Mouse (Mus musculus): ENCODE results near the gene Tgfa.
A peak's percentile ranks its signal among the peaks of the same experiment; 100 is the strongest.

Gene Tgfa

GRCm38 (mm10) chr6:86296126-86296525 lies 101.1 kb downstream of the Tgfa start:
- DNase-seq (ENCODE audit: low spot score in 2 of 2): no peak

GRCm38 (mm10) chr6:86296938-86297337 lies 101.9 kb downstream of the Tgfa start:
- DNase-seq (ENCODE audit: low spot score in 2 of 2): no peak

GRCm38 (mm10) chr6:86298961-86299360 lies 103.9 kb downstream of the Tgfa start:
- DNase-seq (ENCODE audit: low spot score in 2 of 2): no peak

- DNase-seq (ENCODE audit: low spot score in 2 of 2): no peak
These were observed 104.4 kb downstream of the Tgfa start for GRCm38 (mm10) chr6:86299381-86299780.

GRCm38 (mm10) chr6:86305680-86306079 lies 110.7 kb downstream of the Tgfa start:
- peak in 1 of 2 experiments; percentile 8 for DNase-seq (ENCODE audit: low spot score in 2 of 2)

- no peak for DNase-seq (ENCODE audit: low spot score in 2 of 2)
These were observed 119.0 kb downstream of the Tgfa start for GRCm38 (mm10) chr6:86314011-86314410.

- DNase-seq (ENCODE audit: low spot score in 2 of 2): no peak
These were observed 122.0 kb downstream of the Tgfa start for GRCm38 (mm10) chr6:86317066-86317465.

GRCm38 (mm10) chr6:86318855-86319254 lies 123.8 kb downstream of the Tgfa start:
- no peak for DNase-seq (ENCODE audit: low spot score in 2 of 2)

GRCm38 (mm10) chr6:86322031-86322563 lies 127.1 kb downstream of the Tgfa start:
- DNase-seq (ENCODE audit: low spot score in 2 of 2): no peak

- DNase-seq (ENCODE audit: low spot score in 2 of 2): no peak
These were observed 128.0 kb downstream of the Tgfa start for GRCm38 (mm10) chr6:86322991-86323390.

- DNase-seq (ENCODE audit: low spot score in 2 of 2): no peak
These were observed 129.4 kb downstream of the Tgfa start for GRCm38 (mm10) chr6:86324400-86324799.
